Mouse (Mus musculus): ENCODE measurements around the gene Txnrd2.

Txnrd2 gene

GRCm38 (mm10) chr16:18451486-18452181 is 25.4 kb downstream of the Txnrd2 start:
- in situ Hi-C loops (cut with MboI, MseI): no loop called here

- in situ Hi-C loops (cut with MboI, MseI): no loop called here
These were observed 26.2 kb downstream of the Txnrd2 start for GRCm38 (mm10) chr16:18452361-18452862.

- in situ Hi-C loops (cut with MboI, MseI): no loop called here
These were observed 27.7 kb downstream of the Txnrd2 start for GRCm38 (mm10) chr16:18453846-18454245.

GRCm38 (mm10) chr16:18455407-18455806 is 29.2 kb downstream of the Txnrd2 start:
- in situ Hi-C loops (cut with MboI, MseI): no loop called here

- in situ Hi-C loops (cut with MboI, MseI): no loop called here
These were observed 32.5 kb downstream of the Txnrd2 start for GRCm38 (mm10) chr16:18458661-18459060.

- in situ Hi-C loops (cut with MboI, MseI): no loop called here
These were observed 33.3 kb downstream of the Txnrd2 start for GRCm38 (mm10) chr16:18459335-18459954.

- in situ Hi-C loops (cut with MboI, MseI): no loop called here
These were observed 33.8 kb downstream of the Txnrd2 start for GRCm38 (mm10) chr16:18459955-18460370.

- in situ Hi-C loops (cut with MboI, MseI): no loop called here
These were observed 34.6 kb downstream of the Txnrd2 start for GRCm38 (mm10) chr16:18460826-18461225.

- in situ Hi-C loops (cut with MboI, MseI): no loop called here
These were observed 35.8 kb downstream of the Txnrd2 start for GRCm38 (mm10) chr16:18462031-18462430.

- in situ Hi-C loops (cut with MboI, MseI): no loop called here
These were observed 36.4 kb downstream of the Txnrd2 start for GRCm38 (mm10) chr16:18462598-18462997.

GRCm38 (mm10) chr16:18464271-18464670 is 38.1 kb downstream of the Txnrd2 start:
- in situ Hi-C loops (cut with MboI, MseI): no loop called here

- in situ Hi-C loops (cut with MboI, MseI): no loop called here
These were observed 44.6 kb downstream of the Txnrd2 start for GRCm38 (mm10) chr16:18470829-18471228.

- in situ Hi-C loops (cut with MboI, MseI): no loop called here
These were observed 45.3 kb downstream of the Txnrd2 start for GRCm38 (mm10) chr16:18471381-18471955.

GRCm38 (mm10) chr16:18471976-18472375 is 45.8 kb downstream of the Txnrd2 start:
- in situ Hi-C loops (cut with MboI, MseI): no loop called here

- in situ Hi-C loops (cut with MboI, MseI): no loop called here
These were observed 46.2 kb downstream of the Txnrd2 start for GRCm38 (mm10) chr16:18472416-18472815.

GRCm38 (mm10) chr16:18472976-18473375 is 46.8 kb downstream of the Txnrd2 start:
- in situ Hi-C loops (cut with MboI, MseI): no loop called here

- in situ Hi-C loops (cut with MboI, MseI): no loop called here
These were observed 47.8 kb downstream of the Txnrd2 start for GRCm38 (mm10) chr16:18474021-18474420.

- in situ Hi-C loops (cut with MboI, MseI): no loop called here
These were observed 51.8 kb downstream of the Txnrd2 start for GRCm38 (mm10) chr16:18477996-18478395.

GRCm38 (mm10) chr16:18479667-18480066 is 53.5 kb downstream of the Txnrd2 start:
- in situ Hi-C loops (cut with MboI, MseI): no loop called here

GRCm38 (mm10) chr16:18480933-18481485 is 54.8 kb downstream of the Txnrd2 start:
- in situ Hi-C loops (cut with MboI, MseI): no loop called here

GRCm38 (mm10) chr16:18482431-18482830 is 56.2 kb downstream of the Txnrd2 start:
- in situ Hi-C loops (cut with MboI, MseI): no loop called here

- in situ Hi-C loops (cut with MboI, MseI): no loop called here
These were observed 57.7 kb downstream of the Txnrd2 start for GRCm38 (mm10) chr16:18483839-18484238.
